Mouse (Mus musculus): Measurements from ENCODE around the gene Cdc42se2. TPM values are rescaled to one million over a fixed set of nuclear protein-coding genes. Genes with fewer than 3 reads are reported as not detected.
A peak's percentile ranks its signal among the peaks of the same experiment; 100 is the strongest.

The Cdc42se2 gene
- total and polyA plus RNA-seq, 3 experiments, result 97.4 to 227 (median 99.1) TPM

DNA sequence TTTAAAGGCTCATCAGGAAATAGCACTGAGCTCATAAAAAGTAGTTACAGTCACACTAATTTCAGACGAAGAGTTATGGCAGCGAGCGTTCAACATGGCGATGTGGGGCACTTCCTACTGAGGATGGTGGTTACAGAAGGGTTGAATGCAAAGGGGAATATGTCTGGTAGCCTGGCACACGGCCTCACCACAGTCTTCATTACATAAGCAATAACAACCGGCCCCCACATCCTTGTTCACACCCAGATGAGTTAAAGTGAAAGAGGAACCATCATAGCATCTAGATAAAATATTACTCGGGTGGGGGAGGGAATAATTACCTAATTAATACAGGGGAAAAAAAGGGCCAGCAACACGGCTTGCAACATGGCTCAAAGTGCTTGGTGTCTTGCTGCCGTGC lies 20.2 kb upstream of the Cdc42se2 start:
- DNase-seq (ENCODE audit: extremely low read depth), result peak; percentile 94
- Histone ChIP-seq H3K9me3 (replicated peaks; ENCODE audit: low read length) (peaks cover 13% of the 10 kb centered on the region), H3K9ac (ENCODE audit: insufficient read depth, low read depth) (no peak overlapping the region), H3K27ac (ENCODE audit: insufficient read depth, low read depth) (no peak overlapping the region), H3K4me3 (replicated peaks in 1 of 3; ENCODE audit: low read depth in 2 of 3, low read length in 2 of 3, poor library complexity in 1 of 3) (no peak overlapping the region), H3K79me2 (replicated peaks; ENCODE audit: control insufficient read depth, extremely low read depth, insufficient read depth, poor library complexity, severe bottlenecking) (no peaks in the 10 kb centered on the region), H3K4me1 (ENCODE audit: control insufficient read depth in 1 of 2, insufficient read depth in 2 of 2) (peaks cover 16 to 38% of the 10 kb centered on the region in 2 experiments), H3K27me3 (replicated peaks) (no peaks in the 10 kb centered on the region), H3K4me2 (ENCODE audit: insufficient read depth, low read depth, poor library complexity, severe bottlenecking) (no peak overlapping the region), H3K36me3 (replicated peaks in 1 of 2; ENCODE audit: control insufficient read depth in 1 of 2, insufficient read depth in 1 of 2, low read length in 1 of 2) (no peaks in the 10 kb centered on the region)
- peak; percentile 77 for TF ChIP-seq EP300 (IDR thresholded peaks at IDR 0.05; ENCODE audit: low read length)
- no peak; the same call in 1 of the 2 replicates for TF ChIP-seq CHD2 (IDR thresholded peaks at IDR 0.05; ENCODE audit: low read length)
- no peak for TF ChIP-seq HCFC1 (IDR thresholded peaks at IDR 0.05; ENCODE audit: low read depth, low read length)
- no peak for TF ChIP-seq ZMIZ1 (IDR thresholded peaks at IDR 0.05; ENCODE audit: low read depth, low read length)
- no peak for TF ChIP-seq KAT2A (IDR thresholded peaks at IDR 0.05; ENCODE audit: insufficient replicate concordance, low read length)
- peak; percentile 39; the same call in 1 of the 2 replicates for TF ChIP-seq JUN (IDR thresholded peaks at IDR 0.05; ENCODE audit: insufficient read depth, low read depth, low read length)
- peak; percentile 9; the same call in 1 of the 2 replicates for TF ChIP-seq TCF12 (IDR thresholded peaks at IDR 0.05; ENCODE audit: low read depth, low read length)
- TF ChIP-seq ZC3H11A (IDR thresholded peaks at IDR 0.05; ENCODE audit: low read depth, low read length), result no peak
- TF ChIP-seq UBTF (IDR thresholded peaks at IDR 0.05; ENCODE audit: low read depth, low read length), result no peak
- no peak for TF ChIP-seq MAX (IDR thresholded peaks at IDR 0.05; ENCODE audit: low read length)
- TF ChIP-seq CHD1 (IDR thresholded peaks at IDR 0.05; ENCODE audit: low read depth, low read length), result no peak
- TF ChIP-seq ZKSCAN1 (IDR thresholded peaks at IDR 0.05; ENCODE audit: borderline replicate concordance, low read depth, low read length), result no peak
- TF ChIP-seq SIN3A (IDR thresholded peaks at IDR 0.05; ENCODE audit: low read length), result no peak
- 0 out of 2 replicates have a peak, but pooled peaks have one; percentile 43 for TF ChIP-seq MAFK (IDR thresholded peaks at IDR 0.05; ENCODE audit: insufficient replicate concordance, low read length)
- TF ChIP-seq GABPA (IDR thresholded peaks at IDR 0.05; ENCODE audit: insufficient replicate concordance, low read depth, low read length), result no peak
- TF ChIP-seq JUND (conservative IDR thresholded peaks at IDR 0.05; ENCODE audit: low read depth, low read length), result no peak
- peak; percentile 34; the same call in 1 of the 2 replicates for TF ChIP-seq ELF1 (IDR thresholded peaks at IDR 0.05; ENCODE audit: low read depth, low read length)
- TF ChIP-seq RCOR1 (conservative IDR thresholded peaks at IDR 0.05; ENCODE audit: low read depth, low read length), result no peak
- TF ChIP-seq RAD21 (IDR thresholded peaks at IDR 0.05; ENCODE audit: low read depth, low read length), result no peak
- no peak for TF ChIP-seq POLR2A (IDR thresholded peaks at IDR 0.05; ENCODE audit: low read depth, low read length)
- peak; percentile 74 for TF ChIP-seq ETS1 (conservative IDR thresholded peaks at IDR 0.05; ENCODE audit: low read depth, low read length)
- no peak for TF ChIP-seq TBP (conservative IDR thresholded peaks at IDR 0.05; ENCODE audit: low read depth, low read length)
- peak; percentile 58; the same call in 1 of the 2 replicates for TF ChIP-seq ZNF384 (IDR thresholded peaks at IDR 0.05; ENCODE audit: low read depth, low read length)
- peak; percentile 81 for TF ChIP-seq BHLHE40 (IDR thresholded peaks at IDR 0.05; ENCODE audit: low read depth, low read length)
- no peak for TF ChIP-seq CTCF (conservative IDR thresholded peaks at IDR 0.05 in 1 of 2, IDR thresholded peaks at IDR 0.05 in 1 of 2; ENCODE audit: low read depth in 2 of 2, low read length in 2 of 2)
- no peak for TF ChIP-seq POLR2AphosphoS2 (IDR thresholded peaks at IDR 0.05; ENCODE audit: low read depth, low read length)
- peak; percentile 90 for TF ChIP-seq IRF4 (IDR thresholded peaks at IDR 0.05; ENCODE audit: low read depth, low read length)
- no peak for TF ChIP-seq USF2 (conservative IDR thresholded peaks at IDR 0.05; ENCODE audit: low read depth, low read length)
- TF ChIP-seq MEF2A (IDR thresholded peaks at IDR 0.05; ENCODE audit: borderline replicate concordance, low read depth, low read length), result 0 out of 2 replicates have a peak, but pooled peaks have one; percentile 25
- TF ChIP-seq PAX5 (IDR thresholded peaks at IDR 0.05; ENCODE audit: low read length), result no peak
- 0 out of 2 replicates have a peak, but pooled peaks have one; percentile 42 for TF ChIP-seq MAZ (IDR thresholded peaks at IDR 0.05; ENCODE audit: low read depth, low read length)
- no peak for TF ChIP-seq NRF1 (IDR thresholded peaks at IDR 0.05; ENCODE audit: low read depth, low read length)
- no peak for TF ChIP-seq MYC (IDR thresholded peaks at IDR 0.05; ENCODE audit: low read depth, low read length)
- no peak for TF ChIP-seq E2F4 (IDR thresholded peaks at IDR 0.05; ENCODE audit: insufficient replicate concordance, low read depth, low read length)
- TF ChIP-seq MXI1 (IDR thresholded peaks at IDR 0.05; ENCODE audit: low read depth, low read length), result no peak
- TF ChIP-seq USF1 (IDR thresholded peaks at IDR 0.05; ENCODE audit: low read depth, low read length), result no peak
- no peak for TF ChIP-seq NELFE (IDR thresholded peaks at IDR 0.05; ENCODE audit: low read depth, low read length)
- TF ChIP-seq SMC3 (IDR thresholded peaks at IDR 0.05; ENCODE audit: low read depth, low read length), result no peak
- dilution Hi-C loops (cut with MboI; ENCODE audit: extremely low pct_ligation_motif_present, extremely low pct_unique_long_range_greater_than_20kb, low sequenced_read_pairs), result no loop called here
- in situ Hi-C loops (cut with MboI; ENCODE audit: low pct_ligation_motif_present, low pct_unique_long_range_greater_than_20kb, low sequenced_read_pairs), result no loop called here
